Mouse (Mus musculus) stomach, postnatal 0 days (tissue): Measurements from ENCODE around the gene Stub1.

Source experiments
- CTCF ChIP-seq: IDR thresholded peaks from 2 replicates; pipeline ENCODE4 v1.5.1; 2016; ENCODE audit warnings: antibody characterized with exemption, low read depth, mild to moderate bottlenecking, moderate library complexity
- EP300 ChIP-seq: optimal IDR thresholded peaks from 2 replicates; pipeline ENCODE3; 2016; ENCODE audit warnings: antibody characterized with exemption

- peak; percentile 29 for TF ChIP-seq CTCF
- TF ChIP-seq EP300, result no peak
Measured at GRCm38 (mm10) chr17:25785281-25785745, 47.9 kb downstream of the Stub1 start, which contains the start of gene Haghl.
